Mouse (Mus musculus) large intestine, adult 2 months (tissue): ENCODE measurements at regions not wholly inside any gene's neighbourhood (a gene's known extent, or its start where the extent isn't known, plus 50 kb on each side); places are given as distances from the start of the nearest gene placed in this dataset.
"Not testable (repeated sequence)": the region's sequence is repeated elsewhere in the genome, so short reads cannot be mapped to it uniquely, and the experiment has no call there.

ENCODE experiments used
- DNase-seq: peaks from one replicate; pipeline ENCODE4 v3.0.0-alpha.2; 2012; ENCODE audit warnings: low read depth, low spot score
- WGBS: fragments of 180-500 bp; shearing (Covaris S2); methylation state at CpG from one replicate; pipeline ENCODE4 v1.1.7; 2018; 5-methylcytosine and 5-hydroxymethylcytosine counted together

DNA sequence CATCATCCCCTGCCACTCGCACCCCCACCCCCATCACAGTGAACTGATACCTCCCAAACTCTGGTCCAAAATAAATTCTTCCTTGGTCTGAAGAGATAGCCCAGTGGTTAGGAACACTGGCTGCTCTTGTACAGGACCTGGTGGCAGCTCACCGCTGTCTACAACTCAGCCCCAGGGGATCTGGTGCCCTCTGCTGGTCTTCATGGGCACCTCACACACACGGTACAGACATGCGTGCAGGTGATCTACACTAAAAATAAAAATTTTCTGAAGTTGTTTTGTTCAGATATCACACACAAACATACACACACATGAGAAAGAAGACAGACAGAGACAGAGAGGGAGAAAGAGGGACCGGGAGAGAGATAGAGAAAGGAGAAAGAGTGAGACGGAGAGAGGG is 130.0 kb upstream of the Ubl3 start:
- WGBS = 96% methylated on average over 6 of the region's 6 CpGs
- no peak for DNase-seq

DNA sequence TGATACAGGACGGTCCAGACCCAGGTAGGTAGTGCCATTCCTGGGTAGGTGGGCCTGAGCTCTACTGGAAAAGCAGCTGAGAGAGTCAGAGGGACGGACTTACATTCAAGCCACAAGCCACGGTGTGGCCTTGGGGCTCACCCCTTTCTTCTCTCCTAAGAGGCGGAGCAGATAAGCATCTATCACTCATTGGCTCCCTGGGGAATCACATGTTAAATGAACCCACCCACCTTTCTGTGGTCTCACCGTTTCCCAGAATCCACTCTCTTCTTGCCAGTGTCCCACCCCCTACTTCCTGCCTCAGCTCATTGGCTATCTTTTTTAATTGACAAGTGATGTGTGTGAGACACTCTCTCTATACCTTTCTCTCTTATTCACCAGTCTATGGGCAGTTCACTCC is 127.8 kb upstream of the Ubl3 start:
- no peak for DNase-seq
- WGBS = 86% methylated on average over 5 of the region's 5 CpGs

GRCm38 (mm10) chr5:148679586-148679985 is 127.0 kb upstream of the Ubl3 start:
- no peak for DNase-seq
- WGBS = 92% methylated on average over 4 of the region's 4 CpGs

GRCm38 (mm10) chr5:148678285-148678937 is 125.8 kb upstream of the Ubl3 start:
- not testable (repeated sequence) for DNase-seq
- 90% methylated on average over 12 of the region's 12 CpGs for WGBS

- WGBS = 79% methylated on average over 12 of the region's 12 CpGs
- no peak for DNase-seq
Observed at GRCm38 (mm10) chr5:148674281-148674680, 121.7 kb upstream of the Ubl3 start.

GRCm38 (mm10) chr5:148662281-148662741 is 109.7 kb upstream of the Ubl3 start:
- no peak for DNase-seq
- 68% methylated on average over 15 of the region's 15 CpGs for WGBS

GRCm38 (mm10) chr5:148661120-148661519 is 108.5 kb upstream of the Ubl3 start:
- WGBS = 83% methylated on average over 4 of the region's 4 CpGs
- no peak for DNase-seq

DNA sequence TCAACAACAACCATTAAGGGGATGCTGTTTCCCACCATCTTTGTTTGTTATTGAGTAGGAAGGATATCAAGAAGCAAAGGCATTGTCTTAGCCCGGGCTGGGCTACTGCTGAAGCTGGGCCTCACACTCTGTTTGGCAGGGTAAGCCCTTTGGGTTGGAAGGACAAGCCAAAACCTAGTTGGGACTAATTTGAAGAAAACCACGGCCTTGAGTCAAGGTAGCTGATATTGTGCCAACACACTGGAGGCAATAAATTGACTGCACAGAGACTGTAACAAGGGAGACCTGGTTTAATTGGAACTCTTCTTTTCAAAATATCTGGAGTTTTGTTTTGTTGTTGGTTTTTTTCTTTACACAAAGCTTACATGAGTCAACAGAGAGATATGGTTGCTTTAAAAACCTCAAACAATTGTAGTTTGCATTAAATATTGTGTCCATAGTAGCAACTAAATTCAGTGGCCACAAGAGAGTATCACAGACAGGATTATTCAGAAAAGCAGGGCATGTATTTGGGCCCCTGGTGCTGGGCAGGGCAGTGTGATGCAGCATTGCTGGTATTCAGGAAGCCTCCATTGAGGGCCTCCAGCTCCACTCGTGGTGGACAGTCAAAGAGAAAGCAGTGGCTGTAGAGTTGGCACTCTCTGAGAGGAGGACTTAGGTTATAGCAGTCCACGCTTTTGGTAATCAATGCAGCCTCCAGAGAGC is 105.5 kb upstream of the Ubl3 start:
- no peak for DNase-seq
- WGBS = 55% methylated on average over 4 of the region's 4 CpGs

GRCm38 (mm10) chr5:148652525-148653243 is 100.1 kb upstream of the Ubl3 start:
- DNase-seq = no peak
- 67% methylated on average over 7 of the region's 7 CpGs for WGBS

DNA sequence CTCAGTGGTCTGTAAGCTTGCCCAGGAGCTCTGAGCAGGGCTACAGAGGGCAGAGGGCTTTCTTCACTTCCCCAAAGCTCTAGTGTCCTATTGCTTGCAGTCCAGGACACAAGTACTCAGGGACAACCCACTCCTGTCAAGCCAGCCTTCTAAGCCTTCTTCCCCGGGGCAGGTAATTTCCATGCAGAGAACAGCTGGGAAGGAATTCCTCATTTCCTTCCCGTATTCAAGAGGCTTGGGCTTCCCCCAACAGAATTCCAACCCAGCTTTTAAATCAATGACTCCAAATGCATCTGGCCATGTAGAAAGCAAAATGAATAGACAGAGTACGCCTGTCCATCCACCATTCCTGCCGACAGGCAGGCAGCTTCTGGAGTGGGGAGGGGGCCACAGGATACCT is 99.1 kb upstream of the Ubl3 start:
- 71% methylated on average over 4 of the region's 4 CpGs for WGBS
- no peak for DNase-seq

- DNase-seq = not testable (repeated sequence)
- WGBS = 81% methylated on average over 7 of the region's 7 CpGs
Observed at GRCm38 (mm10) chr5:148649573-148649972, 97.0 kb upstream of the Ubl3 start.

DNA sequence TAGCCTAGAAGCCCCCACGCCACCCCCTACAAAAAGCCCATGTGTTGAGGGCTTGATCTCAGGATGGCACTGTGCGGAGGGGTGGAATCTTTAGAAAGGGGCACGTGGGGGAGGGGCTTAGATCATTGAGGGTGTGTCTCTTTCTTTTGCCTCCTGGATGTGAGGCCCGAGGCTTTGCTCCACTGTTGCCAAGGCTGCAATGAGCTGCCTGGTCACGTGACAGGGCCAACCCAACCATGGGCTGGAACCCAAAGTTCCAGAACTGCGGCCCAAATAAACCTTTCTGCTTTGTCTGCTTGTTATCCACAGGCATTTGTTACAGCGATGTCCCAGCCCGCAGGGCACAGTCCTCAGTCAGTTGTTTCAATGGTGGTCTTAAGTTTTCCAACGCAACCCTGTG is 96.5 kb upstream of the Ubl3 start:
- DNase-seq = no peak
- 87% methylated on average over 9 of the region's 9 CpGs for WGBS

GRCm38 (mm10) chr5:148647644-148648043 is 95.1 kb upstream of the Ubl3 start:
- 40% methylated on average over 2 of the region's 2 CpGs for WGBS
- no peak for DNase-seq

DNA sequence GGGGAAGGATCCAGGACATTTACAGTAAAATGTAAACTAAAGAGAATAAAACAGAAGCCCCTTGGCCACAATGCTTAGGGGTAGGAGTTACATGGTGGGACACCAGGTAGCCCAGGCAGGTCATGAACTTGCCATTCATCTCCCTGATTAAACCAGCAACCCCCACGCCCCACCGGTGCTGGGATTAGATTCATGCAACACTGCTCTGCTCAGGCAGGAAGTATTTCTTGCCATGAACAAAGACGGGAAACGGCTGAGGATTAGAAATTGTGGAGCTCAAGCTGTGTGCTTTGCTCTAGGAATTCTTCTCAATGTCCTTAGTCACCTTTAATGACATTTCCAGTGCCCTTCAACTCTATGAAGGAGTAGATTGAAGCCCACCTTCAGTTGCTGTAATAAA is 93.2 kb upstream of the Ubl3 start:
- DNase-seq = no peak
- 43% methylated on average over 4 of the region's 4 CpGs for WGBS

DNA sequence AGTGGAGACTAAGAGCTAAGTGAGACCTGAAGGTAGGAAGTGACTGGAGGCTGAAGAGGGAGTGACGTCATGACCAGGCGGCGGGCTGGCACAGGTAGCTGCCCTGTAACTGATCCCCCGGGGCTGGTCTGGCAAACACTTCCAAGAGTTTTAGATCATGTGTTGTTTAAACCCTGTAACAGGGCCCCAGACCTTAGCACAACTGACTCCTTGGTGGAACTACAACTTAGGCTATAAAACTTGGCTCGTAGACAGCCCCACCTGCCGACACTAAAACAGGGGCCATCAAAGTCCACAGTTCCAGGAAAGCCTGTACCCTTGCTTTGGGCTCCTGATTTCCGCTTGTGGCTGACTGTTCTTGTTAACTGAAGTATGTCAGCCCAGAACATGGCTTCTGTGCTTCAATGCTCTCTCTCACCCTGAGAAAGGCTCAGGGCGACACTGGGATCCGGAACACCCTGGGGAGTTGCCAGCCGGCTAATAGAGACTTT is 92.6 kb upstream of the Ubl3 start:
- WGBS = 18% methylated on average over 10 of the region's 10 CpGs
- peak; percentile 57 for DNase-seq

DNA sequence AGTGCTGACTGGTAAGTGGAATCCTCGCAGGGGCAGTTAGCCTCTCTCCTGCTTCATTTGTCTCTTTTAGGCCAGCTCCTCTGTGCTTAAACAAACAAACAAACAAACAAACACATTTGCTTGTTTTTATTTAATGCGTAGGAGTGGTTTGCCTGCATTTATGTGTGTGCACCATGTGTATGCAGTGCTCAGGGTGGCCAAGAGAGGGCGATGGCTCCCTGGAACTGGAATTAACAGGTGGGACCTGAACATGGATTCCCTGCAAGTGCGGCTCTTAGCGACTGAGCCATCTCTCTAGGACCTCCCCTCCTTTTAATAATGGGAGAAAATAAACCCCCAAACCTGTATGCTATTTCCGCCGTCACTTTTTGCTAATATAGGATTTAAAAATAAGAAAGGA is 91.8 kb upstream of the Ubl3 start:
- DNase-seq = no peak
- 98% methylated on average over 7 of the region's 7 CpGs for WGBS

- no peak for DNase-seq
- 54% methylated on average over 15 of the region's 15 CpGs for WGBS
Observed at GRCm38 (mm10) chr5:148641652-148642395, 89.2 kb upstream of the Ubl3 start.

GRCm38 (mm10) chr5:148640523-148640922 is 87.9 kb upstream of the Ubl3 start:
- DNase-seq = no peak
- WGBS = 28% methylated on average over 14 of the region's 14 CpGs

DNA sequence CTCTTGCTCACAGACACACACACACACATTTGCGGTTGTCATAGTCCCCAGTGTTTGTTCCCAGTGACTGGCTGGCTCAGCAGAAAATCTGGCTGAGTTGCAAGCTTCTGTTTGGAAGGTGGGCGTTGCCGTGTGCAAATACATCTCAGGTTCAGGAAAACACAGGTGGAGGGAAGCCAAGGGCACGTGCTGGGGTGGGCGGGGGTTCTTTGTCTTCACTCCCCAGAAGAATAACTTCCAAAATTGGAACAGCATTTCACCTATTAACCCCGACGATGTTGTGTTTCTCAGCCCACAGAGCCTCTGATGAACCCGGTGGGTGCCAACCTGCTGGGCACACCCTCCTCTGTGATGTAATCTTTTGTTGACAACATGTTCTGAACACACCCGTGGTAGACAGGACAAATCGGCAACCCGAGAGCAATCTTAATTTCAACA is 82.3 kb upstream of the Ubl3 start:
- no peak for DNase-seq
- 24% methylated on average over 11 of the region's 11 CpGs for WGBS

- WGBS = 24% methylated on average over 5 of the region's 5 CpGs
- DNase-seq = no peak
Observed at GRCm38 (mm10) chr5:148633999-148634398, 81.4 kb upstream of the Ubl3 start.
